Mouse (Mus musculus): Measurements from ENCODE around the gene Tmod1. TPM values are rescaled to one million over a fixed set of nuclear protein-coding genes. Genes with fewer than 3 reads are reported as not detected.

Tmod1 gene
- polyA plus RNA-seq, 1 experiment: 36.6 TPM

GRCm38 (mm10) chr4:46068573-46068972 is 29.8 kb downstream of the Tmod1 start:
- TF ChIP-seq MYOG (IDR thresholded peaks at IDR 0.05; ENCODE audit: control insufficient read depth in 1 of 3, insufficient read depth in 1 of 3, insufficient read length in 2 of 3, low read depth in 2 of 3) (no peak), TCF3 (IDR thresholded peaks at IDR 0.05; ENCODE audit: insufficient read length, low read depth) (no peak), REST (IDR thresholded peaks at IDR 0.05; ENCODE audit: insufficient read depth, insufficient read length) (no peak)
- no peaks in the 10 kb centered on the region for H3K27me3 ChIP-seq (ENCODE audit: control insufficient read depth, insufficient read depth, insufficient read length)
- no peak overlapping the region for H3K4me3 ChIP-seq
- no peaks in the 10 kb centered on the region for H3K79me2 ChIP-seq (ENCODE audit: control insufficient read depth, insufficient read depth)
- no peak overlapping the region for H3ac ChIP-seq (ENCODE audit: control insufficient read depth, insufficient read length)
- H3K4me2 ChIP-seq (ENCODE audit: low read depth): no peak overlapping the region
- no peaks in the 10 kb centered on the region for H3K36me3 ChIP-seq (ENCODE audit: control insufficient read depth, insufficient read depth)

- TF ChIP-seq E2F4 (IDR thresholded peaks at IDR 0.05; ENCODE audit: insufficient read depth): no peak
- TF ChIP-seq TCF3 (IDR thresholded peaks at IDR 0.05; ENCODE audit: insufficient read length, low read depth): no peak
- no peak for TF ChIP-seq MYOD1 (IDR thresholded peaks at IDR 0.05; ENCODE audit: control insufficient read depth in 1 of 3, insufficient read length in 2 of 3, low read depth in 2 of 3)
- TF ChIP-seq REST (IDR thresholded peaks at IDR 0.05; ENCODE audit: insufficient read depth, insufficient read length): no peak
- no peak for TF ChIP-seq SRF (IDR thresholded peaks at IDR 0.05; ENCODE audit: control insufficient read depth, insufficient read length, low read depth)
- TF ChIP-seq CEBPB (IDR thresholded peaks at IDR 0.05; ENCODE audit: insufficient read depth, poor library complexity, severe bottlenecking): no peak
- TF ChIP-seq MAX (IDR thresholded peaks at IDR 0.05; ENCODE audit: low read depth): no peak
- no peak for TF ChIP-seq USF1 (IDR thresholded peaks at IDR 0.05; ENCODE audit: low read depth)
- no peak for TF ChIP-seq POLR2AphosphoS2 (IDR thresholded peaks at IDR 0.05; ENCODE audit: insufficient read length, low read depth)
- no peak for TF ChIP-seq TCF12 (IDR thresholded peaks at IDR 0.05; ENCODE audit: insufficient read depth, poor library complexity, severe bottlenecking)
- TF ChIP-seq MYOG (IDR thresholded peaks at IDR 0.05; ENCODE audit: control insufficient read depth in 1 of 3, insufficient read depth in 1 of 3, insufficient read length in 2 of 3, low read depth in 2 of 3): no peak
- TF ChIP-seq POLR2A (IDR thresholded peaks at IDR 0.05; ENCODE audit: insufficient read length, low read depth): no peak
- Histone ChIP-seq H3K4me3 (no peak overlapping the region), H3K79me2 (ENCODE audit: control insufficient read depth, insufficient read depth) (no peaks in the 10 kb centered on the region), H3K27me3 (ENCODE audit: control insufficient read depth, insufficient read depth, insufficient read length) (no peaks in the 10 kb centered on the region), H3K4me2 (ENCODE audit: low read depth) (no peak overlapping the region), H3K36me3 (ENCODE audit: control insufficient read depth, insufficient read depth) (no peaks in the 10 kb centered on the region), H3ac (ENCODE audit: control insufficient read depth, insufficient read length) (no peak overlapping the region)
Measured at GRCm38 (mm10) chr4:46069851-46070482, 31.2 kb downstream of the Tmod1 start.

GRCm38 (mm10) chr4:46072631-46073030 is 33.9 kb downstream of the Tmod1 start:
- Histone ChIP-seq H3ac (ENCODE audit: control insufficient read depth, insufficient read length) (no peak overlapping the region), H3K4me3 (no peak overlapping the region), H3K79me2 (ENCODE audit: control insufficient read depth, insufficient read depth) (no peaks in the 10 kb centered on the region), H3K27me3 (ENCODE audit: control insufficient read depth, insufficient read depth, insufficient read length) (no peaks in the 10 kb centered on the region), H3K4me2 (ENCODE audit: low read depth) (no peak overlapping the region), H3K36me3 (ENCODE audit: control insufficient read depth, insufficient read depth) (no peaks in the 10 kb centered on the region)
- TF ChIP-seq SRF (IDR thresholded peaks at IDR 0.05; ENCODE audit: control insufficient read depth, insufficient read length, low read depth) (no peak), CEBPB (IDR thresholded peaks at IDR 0.05; ENCODE audit: insufficient read depth, poor library complexity, severe bottlenecking) (no peak), TCF3 (IDR thresholded peaks at IDR 0.05; ENCODE audit: insufficient read length, low read depth) (no peak), MYOD1 (IDR thresholded peaks at IDR 0.05; ENCODE audit: control insufficient read depth in 1 of 3, insufficient read length in 2 of 3, low read depth in 2 of 3) (no peak), TCF12 (IDR thresholded peaks at IDR 0.05; ENCODE audit: insufficient read depth, poor library complexity, severe bottlenecking) (no peak), MYOG (IDR thresholded peaks at IDR 0.05; ENCODE audit: control insufficient read depth in 1 of 3, insufficient read depth in 1 of 3, insufficient read length in 2 of 3, low read depth in 2 of 3) (no peak), MAX (IDR thresholded peaks at IDR 0.05; ENCODE audit: low read depth) (no peak), REST (IDR thresholded peaks at IDR 0.05; ENCODE audit: insufficient read depth, insufficient read length) (no peak), POLR2AphosphoS2 (IDR thresholded peaks at IDR 0.05; ENCODE audit: insufficient read length, low read depth) (no peak), USF1 (IDR thresholded peaks at IDR 0.05; ENCODE audit: low read depth) (no peak), POLR2A (IDR thresholded peaks at IDR 0.05; ENCODE audit: insufficient read length, low read depth) (no peak), E2F4 (IDR thresholded peaks at IDR 0.05; ENCODE audit: insufficient read depth) (no peak)

GRCm38 (mm10) chr4:46073736-46074135 is 35.0 kb downstream of the Tmod1 start:
- Histone ChIP-seq H3ac (ENCODE audit: control insufficient read depth, insufficient read length) (no peak overlapping the region), H3K79me2 (ENCODE audit: control insufficient read depth, insufficient read depth) (no peaks in the 10 kb centered on the region), H3K36me3 (ENCODE audit: control insufficient read depth, insufficient read depth) (no peaks in the 10 kb centered on the region), H3K4me3 (no peak overlapping the region), H3K27me3 (ENCODE audit: control insufficient read depth, insufficient read depth, insufficient read length) (no peaks in the 10 kb centered on the region), H3K4me2 (ENCODE audit: low read depth) (no peak overlapping the region)
- TF ChIP-seq MYOG (IDR thresholded peaks at IDR 0.05; ENCODE audit: control insufficient read depth in 1 of 3, insufficient read depth in 1 of 3, insufficient read length in 2 of 3, low read depth in 2 of 3): peak in 1 of 3 experiments; percentile 16
- TF ChIP-seq MAX (IDR thresholded peaks at IDR 0.05; ENCODE audit: low read depth): no peak

- H3K79me2 ChIP-seq (ENCODE audit: control insufficient read depth, insufficient read depth): no peaks in the 10 kb centered on the region
- TF ChIP-seq TCF12 (IDR thresholded peaks at IDR 0.05; ENCODE audit: insufficient read depth, poor library complexity, severe bottlenecking) (no peak), USF1 (IDR thresholded peaks at IDR 0.05; ENCODE audit: low read depth) (no peak), CEBPB (IDR thresholded peaks at IDR 0.05; ENCODE audit: insufficient read depth, poor library complexity, severe bottlenecking) (no peak), TCF3 (IDR thresholded peaks at IDR 0.05; ENCODE audit: insufficient read length, low read depth) (no peak), SRF (IDR thresholded peaks at IDR 0.05; ENCODE audit: control insufficient read depth, insufficient read length, low read depth) (no peak), MAX (IDR thresholded peaks at IDR 0.05; ENCODE audit: low read depth) (no peak), POLR2A (IDR thresholded peaks at IDR 0.05; ENCODE audit: insufficient read length, low read depth) (no peak), POLR2AphosphoS2 (IDR thresholded peaks at IDR 0.05; ENCODE audit: insufficient read length, low read depth) (no peak), REST (IDR thresholded peaks at IDR 0.05; ENCODE audit: insufficient read depth, insufficient read length) (no peak), MYOD1 (IDR thresholded peaks at IDR 0.05; ENCODE audit: control insufficient read depth in 1 of 3, insufficient read length in 2 of 3, low read depth in 2 of 3) (no peak), E2F4 (IDR thresholded peaks at IDR 0.05; ENCODE audit: insufficient read depth) (no peak), MYOG (IDR thresholded peaks at IDR 0.05; ENCODE audit: control insufficient read depth in 1 of 3, insufficient read depth in 1 of 3, insufficient read length in 2 of 3, low read depth in 2 of 3) (no peak)
- H3K4me2 ChIP-seq (ENCODE audit: low read depth): no peak overlapping the region
- H3K27me3 ChIP-seq (ENCODE audit: control insufficient read depth, insufficient read depth, insufficient read length): no peaks in the 10 kb centered on the region
- no peak overlapping the region for H3ac ChIP-seq (ENCODE audit: control insufficient read depth, insufficient read length)
- no peak overlapping the region for H3K4me3 ChIP-seq
- no peaks in the 10 kb centered on the region for H3K36me3 ChIP-seq (ENCODE audit: control insufficient read depth, insufficient read depth)
Measured at GRCm38 (mm10) chr4:46075664-46076063, 36.9 kb downstream of the Tmod1 start.

All from myocyte (in vitro differentiated cells).